Mouse (Mus musculus) stomach, postnatal 0 days (tissue): ENCODE data around the gene Trem1. TPM values are rescaled to one million over a fixed set of nuclear protein-coding genes. Genes with fewer than 3 reads are reported as not detected.

Experiments used
- ATAC-seq: fragments of 200-750 bp; cut with Nextera tagmentation; 2 replicates; pipeline ENCODE4 v1.8.0; 2017; ENCODE audit not compliant: low FRiP score, low TSS enrichment
- DNase-seq: peaks from one replicate; pipeline ENCODE4 v3.0.0-alpha.2; 2016; ENCODE audit warnings: low spot score
- H3K27ac ChIP-seq: fragments of 300-500 bp; sonication (generic); replicated peaks from 2 replicates; pipeline ENCODE4 v1.5.1; 2014; ENCODE audit warnings: mild to moderate bottlenecking, control low read depth
- H3K27me3 ChIP-seq: fragments of 300-500 bp; sonication (generic); 2 replicates; pipeline ENCODE4 v1.6.1; 2014; ENCODE audit warnings: low read length; ENCODE audit not compliant: control insufficient read depth, insufficient read depth
- H3K36me3 ChIP-seq: fragments of 300-500 bp; sonication (generic); 2 replicates; pipeline ENCODE4 v1.6.1; 2014; ENCODE audit warnings: low read length, mixed read lengths; ENCODE audit not compliant: control insufficient read depth, insufficient read depth
- H3K4me1 ChIP-seq: fragments of 300-500 bp; sonication (generic); replicated peaks from 2 replicates; pipeline ENCODE4 v1.6.1; 2014; ENCODE audit warnings: antibody characterized with exemption; ENCODE audit not compliant: control insufficient read depth, insufficient read depth
- H3K4me2 ChIP-seq: fragments of 300-500 bp; sonication (generic); replicated peaks from 2 replicates; pipeline ENCODE4 v1.6.1; 2014; ENCODE audit warnings: low read depth, mild to moderate bottlenecking, control low read depth, moderate library complexity
- H3K4me3 ChIP-seq: fragments of 300-500 bp; sonication (generic); 2 replicates; pipeline ENCODE4 v1.5.1; 2014; ENCODE audit warnings: low read depth, low read length, control low read depth
- H3K9ac ChIP-seq: fragments of 300-500 bp; sonication (generic); 2 replicates; pipeline ENCODE4 v1.6.1; 2014; ENCODE audit warnings: mild to moderate bottlenecking, low read length, control low read depth, mixed read lengths
- H3K9me3 ChIP-seq: fragments of 300-500 bp; sonication (generic); 2 replicates; pipeline ENCODE4 v1.6.1; 2016; ENCODE audit warnings: low read length; ENCODE audit not compliant: control insufficient read depth
- CTCF ChIP-seq: IDR thresholded peaks from 2 replicates; pipeline ENCODE4 v1.5.1; 2016; ENCODE audit warnings: antibody characterized with exemption, low read depth, mild to moderate bottlenecking, moderate library complexity
- EP300 ChIP-seq: optimal IDR thresholded peaks from 2 replicates; pipeline ENCODE3; 2016; ENCODE audit warnings: antibody characterized with exemption
- WGBS: fragments of 180-500 bp; shearing (Covaris S2); extraction: QIAGEN DNeasy Blood & Tissue Kit; methylation state at CpG from one replicate; pipeline ENCODE4 v1.1.7; 2014; 5-methylcytosine and 5-hydroxymethylcytosine counted together
- polyA plus RNA-seq: library from polyadenylated mRNA; unstranded; fragments of >200 nt; fragmentation: Nextera tagmentation; extraction: Ambion mirVana; gene quantifications from 2 replicates; pipeline ENCODE4 v1.2.1, GENCODE M21; 2015

The Trem1 gene
- polyA plus RNA-seq, 1 experiment from 2014 or later = not detected

GRCm38 (mm10) chr17:48269833-48270232 lies 37.3 kb downstream of the Trem1 start:
- Histone ChIP-seq H3K27ac (no peak overlapping the region), H3K27me3 (no peaks in the 10 kb centered on the region), H3K4me2 (no peak overlapping the region), H3K4me1 (no peaks in the 10 kb centered on the region), H3K4me3 (no peak overlapping the region), H3K9me3 (no peaks in the 10 kb centered on the region), H3K36me3 (no peaks in the 10 kb centered on the region), H3K9ac (no peak overlapping the region)
- no peak for DNase-seq
- no peak for TF ChIP-seq EP300
- TF ChIP-seq CTCF = no peak
- WGBS = 66% methylated on average over 4 of the region's 4 CpGs
- ATAC-seq = no peak

- no peak overlapping the region for H3K27ac ChIP-seq
- H3K27me3 ChIP-seq = no peaks in the 10 kb centered on the region
- no peaks in the 10 kb centered on the region for H3K4me1 ChIP-seq
- TF ChIP-seq CTCF = no peak
- TF ChIP-seq EP300 = no peak
- no peaks in the 10 kb centered on the region for H3K36me3 ChIP-seq
- H3K4me2 ChIP-seq = no peak overlapping the region
- 69% methylated on average over 5 of the region's 5 CpGs for WGBS
- H3K4me3 ChIP-seq = no peak overlapping the region
- no peak overlapping the region for H3K9ac ChIP-seq
- DNase-seq (no peak), ATAC-seq (no peak)
- no peaks in the 10 kb centered on the region for H3K9me3 ChIP-seq
These were observed 39.6 kb downstream of the Trem1 start for GRCm38 (mm10) chr17:48272158-48272557.

- Histone ChIP-seq H3K27ac (no peak overlapping the region), H3K4me3 (no peak overlapping the region), H3K9ac (no peak overlapping the region), H3K4me1 (no peaks in the 10 kb centered on the region), H3K36me3 (no peaks in the 10 kb centered on the region), H3K27me3 (no peaks in the 10 kb centered on the region), H3K4me2 (no peak overlapping the region), H3K9me3 (no peaks in the 10 kb centered on the region)
- 82% methylated on average over 4 of the region's 4 CpGs for WGBS
- no peak for ATAC-seq
- no peak for DNase-seq
- TF ChIP-seq EP300 (no peak), CTCF (no peak)
These were observed 40.0 kb downstream of the Trem1 start for GRCm38 (mm10) chr17:48272598-48272997.

GRCm38 (mm10) chr17:48274098-48274497 lies 41.5 kb downstream of the Trem1 start:
- Histone ChIP-seq H3K4me3 (no peak overlapping the region), H3K9ac (no peak overlapping the region), H3K4me1 (no peaks in the 10 kb centered on the region), H3K36me3 (no peaks in the 10 kb centered on the region), H3K9me3 (no peaks in the 10 kb centered on the region), H3K27me3 (no peaks in the 10 kb centered on the region), H3K27ac (no peak overlapping the region), H3K4me2 (no peak overlapping the region)
- TF ChIP-seq EP300 (no peak), CTCF (no peak)
- 84% methylated on average over 4 of the region's 4 CpGs for WGBS
- ATAC-seq = no peak
- no peak for DNase-seq

GRCm38 (mm10) chr17:48274885-48275284 lies 42.3 kb downstream of the Trem1 start:
- H3K4me1 ChIP-seq = no peaks in the 10 kb centered on the region
- WGBS = 32% methylated on average over 6 of the region's 6 CpGs
- H3K9ac ChIP-seq = no peak overlapping the region
- no peaks in the 10 kb centered on the region for H3K9me3 ChIP-seq
- no peaks in the 10 kb centered on the region for H3K36me3 ChIP-seq
- no peak overlapping the region for H3K27ac ChIP-seq
- ATAC-seq (no peak), DNase-seq (peak; percentile 77)
- H3K4me2 ChIP-seq = no peak overlapping the region
- no peaks in the 10 kb centered on the region for H3K27me3 ChIP-seq
- TF ChIP-seq CTCF (peak; percentile 90), EP300 (no peak)
- H3K4me3 ChIP-seq = no peak overlapping the region

GRCm38 (mm10) chr17:48275736-48276135 lies 43.2 kb downstream of the Trem1 start:
- Histone ChIP-seq H3K4me3 (no peak overlapping the region), H3K9me3 (no peaks in the 10 kb centered on the region), H3K27ac (no peak overlapping the region), H3K4me2 (no peak overlapping the region), H3K36me3 (no peaks in the 10 kb centered on the region), H3K9ac (no peak overlapping the region), H3K4me1 (no peaks in the 10 kb centered on the region), H3K27me3 (no peaks in the 10 kb centered on the region)
- no peak for ATAC-seq
- no peak for DNase-seq
- WGBS = 49% methylated on average over 7 of the region's 7 CpGs
- no peak for TF ChIP-seq EP300
- TF ChIP-seq CTCF = no peak
